Mouse (Mus musculus): ENCODE data around the gene Zmynd10. TPM values are rescaled to one million over a fixed set of nuclear protein-coding genes. Genes with fewer than 3 reads are reported as not detected.
A peak's percentile ranks its signal among the peaks of the same experiment; 100 is the strongest.

Zmynd10 gene
- total and polyA plus RNA-seq, 3 experiments, result 1.3 TPM; not detected in 2

GRCm38 (mm10) chr9:107538231-107538630, 8.9 kb upstream of the Zmynd10 start:
- intact Hi-C loops (cut with DNase I), result loop anchor here (10.0 kb wide), 1 partner anchor 643 kb away; the partner anchor contains the start of gene Manf
- Histone ChIP-seq H3K79me2 (replicated peaks; ENCODE audit: control insufficient read depth, insufficient read depth, low read length) (peaks cover 9% of the 10 kb centered on the region), H3K9ac (ENCODE audit: low read depth, low read length) (no peak overlapping the region), H3K4me3 (no peak overlapping the region), H3K27me3 (ENCODE audit: control insufficient read depth, insufficient read depth, low read length) (no peaks in the 10 kb centered on the region), H3K4me1 (ENCODE audit: control insufficient read depth, insufficient read depth, low read length) (peaks cover 16% of the 10 kb centered on the region), H3K27ac (no peak overlapping the region), H3K36me3 (ENCODE audit: control insufficient read depth, insufficient read depth, low read length) (peaks cover 5% of the 10 kb centered on the region; the same call in 1 of the 2 replicates)
- WGBS, result 75% methylated on average over 7 of the region's 7 CpGs
- DNase-seq, result no peak
- TF ChIP-seq EP300 (IDR thresholded peaks at IDR 0.05; ENCODE audit: insufficient read depth, low read depth, low read length) (no peak), CTCF (IDR thresholded peaks at IDR 0.05) (no peak), POLR2A (IDR thresholded peaks at IDR 0.05; ENCODE audit: insufficient read depth, low read depth, low read length) (no peak)

GRCm38 (mm10) chr9:107538711-107539110, 8.4 kb upstream of the Zmynd10 start:
- 90% methylated on average over 3 of the region's 3 CpGs for WGBS
- H3K27me3 ChIP-seq (ENCODE audit: control insufficient read depth, insufficient read depth, low read length), result no peaks in the 10 kb centered on the region
- intact Hi-C loops (cut with DNase I), result loop anchor here (10.0 kb wide), 1 partner anchor 644 kb away; the partner anchor contains the start of gene Manf

GRCm38 (mm10) chr9:107539940-107540339, 7.2 kb upstream of the Zmynd10 start:
- DNase-seq, result no peak
- intact Hi-C loops (cut with DNase I), result loop anchor here (10.0 kb wide), 2 partner anchors 645 to 855 kb away; partner anchors contain the start of genes Manf and Tex264
- peaks cover 5% of the 10 kb centered on the region; the same call in 1 of the 2 replicates for H3K36me3 ChIP-seq (ENCODE audit: control insufficient read depth, insufficient read depth, low read length)
- H3K9ac ChIP-seq (ENCODE audit: low read depth, low read length), result no peak overlapping the region
- H3K4me3 ChIP-seq, result no peak overlapping the region
- H3K79me2 ChIP-seq (replicated peaks; ENCODE audit: control insufficient read depth, insufficient read depth, low read length), result peaks cover 9% of the 10 kb centered on the region
- TF ChIP-seq EP300 (IDR thresholded peaks at IDR 0.05; ENCODE audit: insufficient read depth, low read depth, low read length) (no peak), POLR2A (IDR thresholded peaks at IDR 0.05; ENCODE audit: insufficient read depth, low read depth, low read length) (no peak), CTCF (IDR thresholded peaks at IDR 0.05) (no peak)
- peaks cover 15% of the 10 kb centered on the region for H3K4me1 ChIP-seq (ENCODE audit: control insufficient read depth, insufficient read depth, low read length)
- WGBS, result 92% methylated on average over 8 of the region's 8 CpGs
- no peaks in the 10 kb centered on the region for H3K27me3 ChIP-seq (ENCODE audit: control insufficient read depth, insufficient read depth, low read length)
- H3K27ac ChIP-seq, result no peak overlapping the region

More at GRCm38 (mm10) chr9:107538711-107539110, 8.4 kb upstream of the Zmynd10 start:
- DNase-seq, result no peak
- no peak overlapping the region for H3K9ac ChIP-seq (ENCODE audit: low read depth, low read length)
- TF ChIP-seq CTCF (IDR thresholded peaks at IDR 0.05), result no peak
- no peak for TF ChIP-seq POLR2A (IDR thresholded peaks at IDR 0.05; ENCODE audit: insufficient read depth, low read depth, low read length)
- no peak for TF ChIP-seq EP300 (IDR thresholded peaks at IDR 0.05; ENCODE audit: insufficient read depth, low read depth, low read length)
- no peak overlapping the region for H3K27ac ChIP-seq
- H3K79me2 ChIP-seq (replicated peaks; ENCODE audit: control insufficient read depth, insufficient read depth, low read length), result peaks cover 9% of the 10 kb centered on the region
- peaks cover 5% of the 10 kb centered on the region; the same call in 1 of the 2 replicates for H3K36me3 ChIP-seq (ENCODE audit: control insufficient read depth, insufficient read depth, low read length)
- H3K4me3 ChIP-seq, result no peak overlapping the region
- H3K4me1 ChIP-seq (ENCODE audit: control insufficient read depth, insufficient read depth, low read length), result peaks cover 15% of the 10 kb centered on the region

- no peaks in the 10 kb centered on the region for H3K27me3 ChIP-seq (ENCODE audit: control insufficient read depth, insufficient read depth, low read length)
- 66% methylated on average over 4 of the region's 4 CpGs for WGBS
- TF ChIP-seq EP300 (IDR thresholded peaks at IDR 0.05; ENCODE audit: insufficient read depth, low read depth, low read length) (no peak), POLR2A (IDR thresholded peaks at IDR 0.05; ENCODE audit: insufficient read depth, low read depth, low read length) (no peak), CTCF (IDR thresholded peaks at IDR 0.05) (no peak)
- no peak overlapping the region for H3K4me3 ChIP-seq
- intact Hi-C loops (cut with DNase I), result loop anchor here (10.0 kb wide), 1 partner anchor 856 kb away; the partner anchor contains the start of gene Tex264
- H3K9ac ChIP-seq (ENCODE audit: low read depth, low read length), result no peak overlapping the region
- H3K79me2 ChIP-seq (replicated peaks; ENCODE audit: control insufficient read depth, insufficient read depth, low read length), result peaks cover 5% of the 10 kb centered on the region; the same call in 1 of the 2 replicates
- H3K4me1 ChIP-seq (ENCODE audit: control insufficient read depth, insufficient read depth, low read length), result peaks cover 15% of the 10 kb centered on the region
- H3K36me3 ChIP-seq (ENCODE audit: control insufficient read depth, insufficient read depth, low read length), result peaks cover 5% of the 10 kb centered on the region; the same call in 1 of the 2 replicates
- DNase-seq, result no peak
- no peak overlapping the region for H3K27ac ChIP-seq
Observed at GRCm38 (mm10) chr9:107540420-107540819, 6.7 kb upstream of the Zmynd10 start.

GRCm38 (mm10) chr9:107541005-107541404, 6.1 kb upstream of the Zmynd10 start:
- DNase-seq, result no peak
- 33% methylated on average over 10 of the region's 10 CpGs for WGBS
- 0 out of 2 replicates have a peak, but pooled peaks cover 3% of the 10 kb centered on the region for H3K79me2 ChIP-seq (replicated peaks; ENCODE audit: control insufficient read depth, insufficient read depth, low read length)
- no peaks in the 10 kb centered on the region for H3K27me3 ChIP-seq (ENCODE audit: control insufficient read depth, insufficient read depth, low read length)
- peak overlapping the region; percentile 75 for H3K4me3 ChIP-seq
- intact Hi-C loops (cut with DNase I), result loop anchor here (10.0 kb wide), 1 partner anchor 856 kb away; the partner anchor contains the start of gene Tex264
- H3K27ac ChIP-seq, result no peak overlapping the region; the same call in 1 of the 2 replicates
- TF ChIP-seq CTCF (IDR thresholded peaks at IDR 0.05), result no peak
- no peak for TF ChIP-seq EP300 (IDR thresholded peaks at IDR 0.05; ENCODE audit: insufficient read depth, low read depth, low read length)
- no peak for TF ChIP-seq POLR2A (IDR thresholded peaks at IDR 0.05; ENCODE audit: insufficient read depth, low read depth, low read length)
- H3K4me1 ChIP-seq (ENCODE audit: control insufficient read depth, insufficient read depth, low read length), result peaks cover 11% of the 10 kb centered on the region
- H3K9ac ChIP-seq (ENCODE audit: low read depth, low read length), result no peak overlapping the region
- peaks cover 5% of the 10 kb centered on the region; the same call in 1 of the 2 replicates for H3K36me3 ChIP-seq (ENCODE audit: control insufficient read depth, insufficient read depth, low read length)

Data from heart, adult 2 months (tissue).